Mouse (Mus musculus) forebrain, embryonic 11.5 days (tissue): ENCODE measurements around the gene Capn11. TPM values are rescaled to one million over a fixed set of nuclear protein-coding genes. Genes with fewer than 3 reads are reported as not detected.

Source experiments
- ATAC-seq: fragments of 200-750 bp; cut with Nextera tagmentation; replicated peaks from 2 replicates; pipeline ENCODE4 v1.8.0; 2017; ENCODE audit warnings: moderate TSS enrichment; ENCODE audit not compliant: low FRiP score
- DNase-seq: peaks from one replicate; pipeline ENCODE4 v3.0.0-alpha.2; 2017; ENCODE audit warnings: low spot score
- H3K27ac ChIP-seq: fragments of 300-500 bp; sonication (generic); 2 replicates; pipeline ENCODE4 v1.5.1; 2014; ENCODE audit warnings: low read depth, low read length
- H3K27me3 ChIP-seq: fragments of 300-500 bp; sonication (generic); 2 replicates; pipeline ENCODE4 v1.6.1; 2014; ENCODE audit warnings: mild to moderate bottlenecking, low read length, mixed read lengths; ENCODE audit not compliant: control insufficient read depth, insufficient read depth
- H3K36me3 ChIP-seq: fragments of 300-500 bp; sonication (generic); 2 replicates; pipeline ENCODE4 v1.6.1; 2014; ENCODE audit warnings: mild to moderate bottlenecking, low read length, moderate library complexity, mixed read lengths; ENCODE audit not compliant: control insufficient read depth, insufficient read depth
- H3K4me1 ChIP-seq: fragments of 300-500 bp; sonication (generic); replicated peaks from 2 replicates; pipeline ENCODE4 v1.6.1; 2014; ENCODE audit warnings: low read length, mixed read lengths; ENCODE audit not compliant: control insufficient read depth, insufficient read depth
- H3K4me2 ChIP-seq: fragments of 300-500 bp; sonication (generic); 2 replicates; pipeline ENCODE4 v1.6.1; 2014; ENCODE audit warnings: low read depth, mild to moderate bottlenecking, low read length, moderate library complexity, mixed read lengths; ENCODE audit not compliant: severe bottlenecking
- H3K4me3 ChIP-seq: fragments of 300-500 bp; sonication (generic); 2 replicates; pipeline ENCODE4 v1.5.1; 2014; ENCODE audit warnings: low read depth, low read length
- H3K9ac ChIP-seq: fragments of 300-500 bp; sonication (generic); 2 replicates; pipeline ENCODE4 v1.6.1; 2014; ENCODE audit warnings: low read length
- H3K9me3 ChIP-seq: fragments of 300-500 bp; sonication (generic); 2 replicates; pipeline ENCODE4 v1.6.1; 2016; ENCODE audit warnings: low read length, mixed read lengths; ENCODE audit not compliant: control insufficient read depth
- WGBS: fragments of 180-500 bp; shearing (Covaris S2); extraction: QIAGEN DNeasy Blood & Tissue Kit; methylation state at CpG from one replicate; pipeline ENCODE4 v1.1.7; 2014; 5-methylcytosine and 5-hydroxymethylcytosine counted together
- polyA plus RNA-seq: library from polyadenylated mRNA; unstranded; fragments of >200 nt; fragmentation: Nextera tagmentation; extraction: Ambion mirVana; gene quantifications from 2 replicates; pipeline ENCODE4 v1.2.1, GENCODE M21; 2014

Capn11 gene
- polyA plus RNA-seq, 1 experiment from 2014 or later, result 0.44 TPM

- Histone ChIP-seq H3K4me2 (no peak overlapping the region), H3K4me1 (no peaks in the 10 kb centered on the region), H3K4me3 (no peak overlapping the region), H3K9me3 (no peaks in the 10 kb centered on the region), H3K27me3 (no peaks in the 10 kb centered on the region), H3K36me3 (no peaks in the 10 kb centered on the region), H3K9ac (no peak overlapping the region), H3K27ac (no peak overlapping the region)
- 24% methylated on average over 12 of the region's 12 CpGs for WGBS
- ATAC-seq (0 out of 2 replicates have a peak, but pooled peaks have one; percentile 33), DNase-seq (peak; percentile 90)
Measured at GRCm38 (mm10) chr17:45642701-45643100, 16.4 kb downstream of the Capn11 start.

- 89% methylated on average over 8 of the region's 8 CpGs for WGBS
- Histone ChIP-seq H3K9ac (no peak overlapping the region), H3K4me2 (no peak overlapping the region), H3K4me3 (no peak overlapping the region), H3K27ac (no peak overlapping the region), H3K36me3 (no peaks in the 10 kb centered on the region), H3K27me3 (no peaks in the 10 kb centered on the region), H3K4me1 (no peaks in the 10 kb centered on the region), H3K9me3 (no peaks in the 10 kb centered on the region)
- DNase-seq (no peak), ATAC-seq (no peak)
Measured at GRCm38 (mm10) chr17:45641981-45642380, 17.1 kb downstream of the Capn11 start.

- no peak for DNase-seq
- no peak for ATAC-seq
- 81% methylated on average over 16 of the region's 16 CpGs for WGBS
Measured at GRCm38 (mm10) chr17:45638596-45639295, 20.4 kb downstream of the Capn11 start.

GRCm38 (mm10) chr17:45634033-45634432 is 25.1 kb downstream of the Capn11 start:
- H3K4me1 ChIP-seq, result no peaks in the 10 kb centered on the region; the same call in 1 of the 2 replicates
- DNase-seq (no peak), ATAC-seq (no peak)
- WGBS, result 75% methylated on average over 5 of the region's 5 CpGs
- no peaks in the 10 kb centered on the region for H3K36me3 ChIP-seq
- H3K4me3 ChIP-seq, result no peak overlapping the region
- H3K9me3 ChIP-seq, result no peaks in the 10 kb centered on the region
- H3K27ac ChIP-seq, result no peak overlapping the region
- H3K9ac ChIP-seq, result no peak overlapping the region
- no peak overlapping the region for H3K4me2 ChIP-seq
- H3K27me3 ChIP-seq, result no peaks in the 10 kb centered on the region

More at GRCm38 (mm10) chr17:45638596-45639295, 20.4 kb downstream of the Capn11 start:
- no peak overlapping the region for H3K4me3 ChIP-seq
- H3K9me3 ChIP-seq, result no peaks in the 10 kb centered on the region
- no peaks in the 10 kb centered on the region for H3K36me3 ChIP-seq
- no peak overlapping the region for H3K4me2 ChIP-seq
- H3K4me1 ChIP-seq, result no peaks in the 10 kb centered on the region
- no peak overlapping the region for H3K9ac ChIP-seq
- H3K27ac ChIP-seq, result no peak overlapping the region
- no peaks in the 10 kb centered on the region for H3K27me3 ChIP-seq

DNA sequence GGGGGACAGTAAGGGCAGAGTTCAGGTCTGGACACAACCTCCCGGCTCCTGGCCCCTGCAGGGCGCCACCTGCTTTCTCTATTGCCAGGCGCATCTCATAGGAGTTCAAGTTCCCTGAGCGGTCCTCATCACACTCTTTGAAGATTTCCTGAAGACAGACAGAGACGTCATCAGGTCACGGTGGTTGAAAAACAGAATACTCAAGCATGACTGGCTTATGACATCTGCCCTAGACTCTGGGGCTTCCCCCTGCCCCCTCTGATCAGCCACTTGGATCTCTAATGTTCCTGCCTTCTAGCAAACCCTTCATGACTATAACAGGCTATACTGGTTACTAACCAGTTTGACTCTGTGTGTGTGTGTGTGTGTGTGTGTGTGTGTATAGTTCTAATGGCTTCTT is 27.2 kb downstream of the Capn11 start:
- no peak for ATAC-seq
- no peak overlapping the region for H3K4me3 ChIP-seq
- H3K36me3 ChIP-seq, result no peaks in the 10 kb centered on the region
- no peaks in the 10 kb centered on the region for H3K27me3 ChIP-seq
- H3K27ac ChIP-seq, result no peak overlapping the region
- DNase-seq, result no peak
- H3K9ac ChIP-seq, result no peak overlapping the region
- H3K4me2 ChIP-seq, result no peak overlapping the region
- no peaks in the 10 kb centered on the region for H3K9me3 ChIP-seq
- 78% methylated on average over 6 of the region's 6 CpGs for WGBS
- no peaks in the 10 kb centered on the region; the same call in 1 of the 2 replicates for H3K4me1 ChIP-seq

DNA sequence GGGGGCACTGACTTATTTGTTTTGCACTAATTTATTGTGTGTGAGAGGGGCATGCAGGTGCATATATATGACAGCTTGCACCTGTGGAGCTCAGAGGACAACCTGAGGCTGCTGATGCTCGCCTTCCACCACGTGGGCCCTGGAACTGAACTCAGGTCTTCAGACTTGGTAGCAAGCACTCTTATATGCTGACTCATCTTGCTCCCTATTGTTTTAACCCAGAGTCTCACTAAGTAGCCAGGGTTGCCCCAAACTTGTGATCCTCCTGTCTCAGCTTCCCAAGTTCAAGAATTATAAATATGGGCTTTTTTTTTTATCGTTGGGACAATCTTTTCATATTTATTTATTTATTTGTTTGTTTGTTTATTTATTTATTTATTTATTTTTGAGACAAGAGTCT is 28.1 kb downstream of the Capn11 start:
- ATAC-seq (no peak; the same call in 1 of the 2 replicates), DNase-seq (no peak)
- no peaks in the 10 kb centered on the region for H3K9me3 ChIP-seq
- H3K27ac ChIP-seq, result no peak overlapping the region
- no peak overlapping the region for H3K9ac ChIP-seq
- 54% methylated on average over 3 of the region's 3 CpGs for WGBS
- no peaks in the 10 kb centered on the region for H3K27me3 ChIP-seq
- peak overlapping the region; percentile 38; the same call in 1 of the 2 replicates for H3K4me3 ChIP-seq
- no peaks in the 10 kb centered on the region; the same call in 1 of the 2 replicates for H3K4me1 ChIP-seq
- H3K4me2 ChIP-seq, result peak overlapping the region; percentile 89
- H3K36me3 ChIP-seq, result no peaks in the 10 kb centered on the region

- Histone ChIP-seq H3K9ac (peak overlapping the region; percentile 59), H3K9me3 (no peaks in the 10 kb centered on the region), H3K4me1 (no peaks in the 10 kb centered on the region; the same call in 1 of the 2 replicates), H3K27me3 (no peaks in the 10 kb centered on the region), H3K4me2 (peak overlapping the region; percentile 89), H3K27ac (0 out of 2 replicates have a peak overlapping the region, but pooled peaks have one; percentile 31), H3K36me3 (no peaks in the 10 kb centered on the region), H3K4me3 (peak overlapping the region; percentile 38)
- ATAC-seq (peak; percentile 77), DNase-seq (peak; percentile 77)
- WGBS, result 2% methylated on average over 34 of the region's 34 CpGs
Measured at GRCm38 (mm10) chr17:45629861-45630694, 29.0 kb downstream of the Capn11 start.

- Histone ChIP-seq H3K4me2 (no peak overlapping the region; the same call in 1 of the 2 replicates), H3K27ac (no peak overlapping the region)
Measured at GRCm38 (mm10) chr17:45628885-45629855, 30.0 kb downstream of the Capn11 start.

More at GRCm38 (mm10) chr17:45628885-45629855, 30.0 kb downstream of the Capn11 start:
- no peak for ATAC-seq
- 75% methylated on average over 13 of the region's 13 CpGs for WGBS
- Histone ChIP-seq H3K9me3 (no peaks in the 10 kb centered on the region), H3K36me3 (no peaks in the 10 kb centered on the region), H3K27me3 (no peaks in the 10 kb centered on the region), H3K4me3 (no peak overlapping the region), H3K9ac (no peak overlapping the region; the same call in 1 of the 2 replicates), H3K4me1 (no peaks in the 10 kb centered on the region; the same call in 1 of the 2 replicates)
- DNase-seq, result no peak
